Mouse (Mus musculus) forebrain, embryonic 13.5 days (tissue): Measurements from ENCODE around the gene Timeless. TPM values are rescaled to one million over a fixed set of nuclear protein-coding genes. Genes with fewer than 3 reads are reported as not detected.
"Not testable (repeated sequence)": the region's sequence is repeated elsewhere in the genome, so short reads cannot be mapped to it uniquely, and the experiment has no call there.

ENCODE experiments used
- ATAC-seq: fragments of 200-750 bp; cut with Nextera tagmentation; 2 replicates; pipeline ENCODE4 v1.8.0; 2017
- H3K27ac ChIP-seq: fragments of 300-500 bp; sonication (generic); 2 replicates; pipeline ENCODE4 v1.5.1; 2015; ENCODE audit warnings: inconsistent platforms, mild to moderate bottlenecking, moderate library complexity
- H3K27me3 ChIP-seq: fragments of 300-500 bp; sonication (generic); 2 replicates; pipeline ENCODE4 v1.6.1; 2015; ENCODE audit warnings: mild to moderate bottlenecking, inconsistent platforms
- H3K36me3 ChIP-seq: fragments of 300-500 bp; sonication (generic); 2 replicates; pipeline ENCODE4 v1.6.1; 2015; ENCODE audit warnings: mild to moderate bottlenecking, inconsistent platforms; ENCODE audit not compliant: poor library complexity, severe bottlenecking
- H3K4me1 ChIP-seq: fragments of 300-500 bp; sonication (generic); 2 replicates; pipeline ENCODE4 v1.6.1; 2015; ENCODE audit warnings: inconsistent platforms
- H3K4me2 ChIP-seq: fragments of 300-500 bp; sonication (generic); 2 replicates; pipeline ENCODE4 v1.6.1; 2015; ENCODE audit warnings: inconsistent platforms, mild to moderate bottlenecking, moderate library complexity
- H3K4me3 ChIP-seq: fragments of 300-500 bp; sonication (generic); 2 replicates; pipeline ENCODE4 v1.5.1; 2015; ENCODE audit warnings: mild to moderate bottlenecking, inconsistent platforms
- H3K9ac ChIP-seq: fragments of 300-500 bp; sonication (generic); 2 replicates; pipeline ENCODE4 v1.6.1; 2015; ENCODE audit warnings: mild to moderate bottlenecking, inconsistent platforms
- H3K9me3 ChIP-seq: fragments of 300-500 bp; sonication (generic); replicated peaks from 2 replicates; pipeline ENCODE4 v1.6.1; 2016; ENCODE audit warnings: inconsistent platforms
- WGBS: fragments of 180-500 bp; shearing (Covaris S2); methylation state at CpG from one replicate; pipeline ENCODE4 v1.1.7; 2015; 5-methylcytosine and 5-hydroxymethylcytosine counted together
- polyA plus RNA-seq: library from polyadenylated mRNA; unstranded; fragments of >200 nt; fragmentation: Nextera tagmentation; extraction: Ambion mirVana; gene quantifications from 2 replicates; pipeline ENCODE4 v1.2.1, GENCODE M21; 2015

The Timeless gene
- polyA plus RNA-seq, 1 experiment from 2014 or later, result 52.9 TPM

- Histone ChIP-seq H3K4me3 (no peak overlapping the region), H3K9ac (no peak overlapping the region)
- 91% methylated on average over 6 of the region's 6 CpGs for WGBS
Measured at GRCm38 (mm10) chr10:128280943-128281342, 49.1 kb downstream of the Timeless start.

GRCm38 (mm10) chr10:128281682-128282081 is 49.8 kb downstream of the Timeless start:
- Histone ChIP-seq H3K36me3 (peaks cover 77% of the 10 kb centered on the region), H3K9me3 (no peaks in the 10 kb centered on the region), H3K27ac (no peak overlapping the region), H3K9ac (no peak overlapping the region), H3K4me2 (no peak overlapping the region), H3K4me3 (no peak overlapping the region), H3K27me3 (no peaks in the 10 kb centered on the region), H3K4me1 (no peaks in the 10 kb centered on the region)
- 93% methylated on average over 14 of the region's 14 CpGs for WGBS
- no peak for ATAC-seq

More at GRCm38 (mm10) chr10:128280943-128281342, 49.1 kb downstream of the Timeless start:
- H3K4me1 ChIP-seq, result no peaks in the 10 kb centered on the region
- no peak overlapping the region for H3K4me2 ChIP-seq
- H3K9me3 ChIP-seq, result no peaks in the 10 kb centered on the region
- no peak overlapping the region for H3K27ac ChIP-seq
- no peak for ATAC-seq
- no peaks in the 10 kb centered on the region for H3K27me3 ChIP-seq
- H3K36me3 ChIP-seq, result peaks cover 73% of the 10 kb centered on the region

- no peak overlapping the region for H3K4me3 ChIP-seq
- no peak overlapping the region for H3K27ac ChIP-seq
- ATAC-seq, result no peak
- H3K4me2 ChIP-seq, result no peak overlapping the region
- no peaks in the 10 kb centered on the region for H3K27me3 ChIP-seq
- WGBS, result 91% methylated on average over 20 of the region's 20 CpGs
- no peaks in the 10 kb centered on the region for H3K4me1 ChIP-seq
- no peaks in the 10 kb centered on the region for H3K9me3 ChIP-seq
- H3K9ac ChIP-seq, result no peak overlapping the region
- peaks cover 80% of the 10 kb centered on the region for H3K36me3 ChIP-seq
Measured at GRCm38 (mm10) chr10:128282886-128283450, 51.1 kb downstream of the Timeless start.

GRCm38 (mm10) chr10:128283604-128284579 is 52.0 kb downstream of the Timeless start:
- Histone ChIP-seq H3K27ac (no peak overlapping the region), H3K4me3 (no peak overlapping the region), H3K4me1 (no peaks in the 10 kb centered on the region), H3K36me3 (peaks cover 81% of the 10 kb centered on the region), H3K9me3 (no peaks in the 10 kb centered on the region), H3K27me3 (no peaks in the 10 kb centered on the region), H3K9ac (no peak overlapping the region; the same call in 1 of the 2 replicates), H3K4me2 (no peak overlapping the region)
- WGBS, result 66% methylated on average over 31 of the region's 31 CpGs
- peak; percentile 57; the same call in 1 of the 2 replicates for ATAC-seq

- peaks cover 61% of the 10 kb centered on the region for H3K36me3 ChIP-seq
- 85% methylated on average over 1 of the region's 1 CpGs for WGBS
- not testable (repeated sequence) for H3K4me2 ChIP-seq, H3K9me3 ChIP-seq, H3K4me3 ChIP-seq, ATAC-seq, H3K9ac ChIP-seq, H3K27ac ChIP-seq, H3K27me3 ChIP-seq, H3K4me1 ChIP-seq
Measured at GRCm38 (mm10) chr10:128290594-128290993, 58.7 kb downstream of the Timeless start.

GRCm38 (mm10) chr10:128296370-128297090 is 64.7 kb downstream of the Timeless start:
- H3K27ac ChIP-seq, result peak overlapping the region; percentile 8; the same call in 1 of the 2 replicates
- no peak overlapping the region for H3K4me3 ChIP-seq
- no peaks in the 10 kb centered on the region for H3K27me3 ChIP-seq
- WGBS, result 63% methylated on average over 13 of the region's 13 CpGs
- H3K9me3 ChIP-seq, result no peaks in the 10 kb centered on the region
- no peak overlapping the region for H3K4me2 ChIP-seq
- no peak overlapping the region for H3K9ac ChIP-seq
- H3K4me1 ChIP-seq, result peaks cover 6% of the 10 kb centered on the region
- peaks cover 16% of the 10 kb centered on the region for H3K36me3 ChIP-seq
- ATAC-seq, result no peak

- Histone ChIP-seq H3K4me1 (peaks cover 8% of the 10 kb centered on the region), H3K9me3 (no peaks in the 10 kb centered on the region), H3K27ac (no peak overlapping the region), H3K4me3 (no peak overlapping the region), H3K9ac (no peak overlapping the region), H3K36me3 (peaks cover 9% of the 10 kb centered on the region), H3K4me2 (no peak overlapping the region), H3K27me3 (no peaks in the 10 kb centered on the region)
- 69% methylated on average over 4 of the region's 4 CpGs for WGBS
- no peak for ATAC-seq
Measured at GRCm38 (mm10) chr10:128297221-128297620, 65.4 kb downstream of the Timeless start.

GRCm38 (mm10) chr10:128297622-128298021 is 65.8 kb downstream of the Timeless start:
- 79% methylated on average over 11 of the region's 11 CpGs for WGBS
- no peak overlapping the region for H3K4me2 ChIP-seq
- no peak overlapping the region for H3K4me3 ChIP-seq
- ATAC-seq, result no peak
- peaks cover 12% of the 10 kb centered on the region for H3K4me1 ChIP-seq
- no peaks in the 10 kb centered on the region for H3K9me3 ChIP-seq
- peaks cover 5% of the 10 kb centered on the region for H3K36me3 ChIP-seq
- no peak overlapping the region for H3K9ac ChIP-seq
- H3K27me3 ChIP-seq, result no peaks in the 10 kb centered on the region
- H3K27ac ChIP-seq, result 0 out of 2 replicates have a peak overlapping the region, but pooled peaks have one; percentile 14

GRCm38 (mm10) chr10:128298243-128298642 is 66.4 kb downstream of the Timeless start:
- Histone ChIP-seq H3K9ac (no peak overlapping the region), H3K27ac (no peak overlapping the region), H3K4me1 (peaks cover 13% of the 10 kb centered on the region), H3K27me3 (no peaks in the 10 kb centered on the region), H3K4me2 (no peak overlapping the region), H3K36me3 (no peaks in the 10 kb centered on the region; the same call in 1 of the 2 replicates), H3K4me3 (no peak overlapping the region), H3K9me3 (no peaks in the 10 kb centered on the region)
- ATAC-seq, result no peak
- WGBS, result 81% methylated on average over 6 of the region's 6 CpGs

GRCm38 (mm10) chr10:128298702-128299171 is 66.9 kb downstream of the Timeless start, which contains the start of gene Il23a:
Il23a (minus strand) TSS chr10:128298752.
- H3K4me1 ChIP-seq, result peaks cover 14% of the 10 kb centered on the region
- no peak within 1 kb of the TSS for H3K4me2 ChIP-seq
- no peaks in the 10 kb centered on the region for H3K36me3 ChIP-seq
- no peak within 1 kb of the TSS for H3K4me3 ChIP-seq
- no peaks in the 10 kb centered on the region for H3K9me3 ChIP-seq
- 0 out of 2 replicates have a peak within 1 kb of the TSS, but pooled peaks have one; percentile 14 for H3K27ac ChIP-seq
- 87% methylated on average over 11 of the region's 11 CpGs for WGBS
- no peak for ATAC-seq
- H3K9ac ChIP-seq, result no peak within 1 kb of the TSS
- H3K27me3 ChIP-seq, result no peaks in the 10 kb centered on the region

- Histone ChIP-seq H3K9me3 (no peaks in the 10 kb centered on the region), H3K4me3 (peak overlapping the region; percentile 58), H3K9ac (peak overlapping the region; percentile 88), H3K27me3 (no peaks in the 10 kb centered on the region), H3K36me3 (peaks cover 4% of the 10 kb centered on the region; the same call in 1 of the 2 replicates), H3K4me2 (peak overlapping the region; percentile 82), H3K4me1 (peaks cover 17% of the 10 kb centered on the region), H3K27ac (peak overlapping the region; percentile 95)
- WGBS, result 36% methylated on average over 3 of the region's 3 CpGs
- no peak for ATAC-seq
Measured at GRCm38 (mm10) chr10:128302357-128302756, 70.5 kb downstream of the Timeless start.
